7 mouse cellular contexts compared by ENCODE assay signal in genomic region chr15:80233733-80234509, GRCm38 (mm10). TPM values are rescaled to one million over a fixed set of nuclear protein-coding genes. Genes with fewer than 3 reads are reported as not detected.
DNase-seq lines count a peak whose midpoint lies in the region; ATAC-seq lines count a peak whose summit lies in the region.

Gene Mief1, plus strand, starts transcription at chr15:80234018.

- peaks cover 21% of the 10 kb centered on the region; the same call in 1 of the 2 replicates for H3K36me3 ChIP-seq in intestine, embryonic 15.5 days
- H3K36me3 ChIP-seq in midbrain, embryonic 10.5 days, result peaks cover 36% of the 10 kb centered on the region

- no peaks in the 10 kb centered on the region for H3K9me3 ChIP-seq in intestine, embryonic 15.5 days
- H3K9me3 ChIP-seq in midbrain, embryonic 10.5 days (replicated peaks), result no peaks in the 10 kb centered on the region

- H3K4me3 ChIP-seq in intestine, embryonic 15.5 days (replicated peaks), result peak within 1 kb of the TSS; percentile 92
- peak within 1 kb of the TSS; percentile 84 for H3K4me3 ChIP-seq in midbrain, embryonic 10.5 days

- DNase-seq in adrenal gland, adult 18-20 months (ENCODE audit: low spot score in 2 of 2), result peak; percentile 97 to 98
- DNase-seq in embryo, embryonic 11 days, result peak; percentile 99
- DNase-seq in gastrocnemius, postnatal 36 days, result peak; percentile 96 to 97
- peak; percentile 97 to 99 for DNase-seq in left cerebral cortex, postnatal 25 days (ENCODE audit: low spot score in 2 of 2)
- peak; percentile 97 for DNase-seq in midbrain, embryonic 10.5 days (ENCODE audit: low spot score)
- peak; percentile 91 for DNase-seq in right cerebral cortex, postnatal 4 days

- WGBS in intestine, embryonic 15.5 days, result under 1% methylated on average over 67 of the region's 67 CpGs
- WGBS in midbrain, embryonic 10.5 days, result under 1% methylated on average over 67 of the region's 67 CpGs

- ATAC-seq in intestine, embryonic 15.5 days, result peak; percentile 99

- peak within 1 kb of the TSS; percentile 86 for H3K27ac ChIP-seq in intestine, embryonic 15.5 days
- H3K27ac ChIP-seq in midbrain, embryonic 10.5 days (replicated peaks), result peak within 1 kb of the TSS; percentile 93

- H3K4me1 ChIP-seq in intestine, embryonic 15.5 days (replicated peaks), result 0 out of 2 replicates have a peak, but pooled peaks cover 13% of the 10 kb centered on the region
- H3K4me1 ChIP-seq in midbrain, embryonic 10.5 days, result peaks cover 31% of the 10 kb centered on the region

- H3K4me2 ChIP-seq in intestine, embryonic 15.5 days (replicated peaks), result peak within 1 kb of the TSS; percentile 69

- intact Hi-C loops in gastrocnemius, postnatal 36 days (cut with DNase I), result loop anchor here (10.0 kb wide), 1 partner anchor 299 kb away; no protein-coding TSS in a partner anchor
- intact Hi-C loops in left cerebral cortex, postnatal 25 days (cut with DNase I), result loop anchor here (2.0 to 5.0 kb wide), 2 partner anchors 21 to 102 kb away; partner anchors contain the start of genes Atf4 and Tab1

- peak within 1 kb of the TSS; percentile 87 for H3K9ac ChIP-seq in intestine, embryonic 15.5 days

- no peaks in the 10 kb centered on the region for H3K27me3 ChIP-seq in intestine, embryonic 15.5 days (replicated peaks)
- peaks cover 12% of the 10 kb centered on the region; the same call in 1 of the 2 replicates for H3K27me3 ChIP-seq in midbrain, embryonic 10.5 days (ENCODE audit: low read depth, poor library complexity, severe bottlenecking)

RNA-seq across cellular contexts. Expression of gene Mief1, which starts in this region (rescaled TPM):
- 10 to 100 TPM; 45.3 to 52.3 TPM for total RNA-seq in adrenal gland, adult 18-20 months (2021)
- 10 to 100 TPM; 19.2 to 25.8 TPM for total RNA-seq in gastrocnemius, postnatal 36 days (2021)
- 29.7 and 33.1 TPM in 2 replicates for polyA plus RNA-seq in intestine, embryonic 15.5 days (2015; fragmentation: Nextera tagmentation; extraction: Ambion mirVana)
- 10 to 100 TPM; 32.4 to 35.5 TPM for total RNA-seq in left cerebral cortex, postnatal 25 days (2021)
- polyA plus RNA-seq in midbrain, embryonic 10.5 days (2016; fragmentation: Nextera tagmentation; extraction: Ambion mirVana), result 39.7 and 45.1 TPM in 2 replicates

Comparison
In these comparisons a context has a peak if more than half of its experiments do, and no peak if none do; other contexts are left out.
1. Peak in every context shown above with its lines: DNase-seq, ATAC-seq, H3K4me3 ChIP-seq and H3K27ac ChIP-seq.